Mouse (Mus musculus) bone marrow macrophage, adult 2 months (primary cell): Measurements from ENCODE around the gene Tmem169.

Experiments
- CTCF ChIP-seq: IDR thresholded peaks from 2 replicates; pipeline ENCODE4 v1.5.1; 2012; ENCODE audit warnings: low read depth, mild to moderate bottlenecking, low read length, moderate library complexity
- POLR2A ChIP-seq: IDR thresholded peaks from 2 replicates; pipeline ENCODE4 v1.6.1; 2012; ENCODE audit warnings: mild to moderate bottlenecking, low read depth, low read length, borderline replicate concordance

GRCm38 (mm10) chr1:72291925-72292324 lies 7.8 kb downstream of the Tmem169 start:
- TF ChIP-seq POLR2A = no peak
- TF ChIP-seq CTCF = no peak
